Mouse (Mus musculus) bone marrow, adult 2 months (tissue): Measurements from ENCODE around the gene Phc1. TPM values are rescaled to one million over a fixed set of nuclear protein-coding genes. Genes with fewer than 3 reads are reported as not detected.

Experiments used
- H3K27ac ChIP-seq: fragments of 200-500 bp; 2 replicates; pipeline ENCODE4 v1.5.1; 2012; ENCODE audit warnings: low read depth, mild to moderate bottlenecking, control low read depth, inconsistent platforms, low read length; ENCODE audit not compliant: control insufficient read depth, poor library complexity, insufficient read depth
- H3K4me1 ChIP-seq: fragments of 200-500 bp; 2 replicates; pipeline ENCODE4 v1.6.1; 2011; ENCODE audit warnings: low read length; ENCODE audit not compliant: control insufficient read depth, insufficient read depth
- H3K4me3 ChIP-seq: fragments of 200-500 bp; replicated peaks from 2 replicates; pipeline ENCODE3; 2011; ENCODE audit warnings: mild to moderate bottlenecking, low read depth, low read length, control low read depth; ENCODE audit not compliant: control insufficient read depth
- CTCF ChIP-seq: fragments of 200-500 bp; IDR thresholded peaks from 2 replicates; pipeline ENCODE4 v1.5.1; 2011; ENCODE audit warnings: low read length, control low read depth; ENCODE audit not compliant: control insufficient read depth, insufficient read depth
- POLR2A ChIP-seq: fragments of 200-500 bp; IDR thresholded peaks from 2 replicates; pipeline ENCODE4 v1.6.1; 2011; ENCODE audit warnings: low read depth, mild to moderate bottlenecking, control low read depth, low read length, borderline replicate concordance; ENCODE audit not compliant: control insufficient read depth
- WGBS: fragments of 180-500 bp; shearing (Covaris S2); methylation state at CpG from one replicate; pipeline ENCODE4 v1.1.7; 2018; 5-methylcytosine and 5-hydroxymethylcytosine counted together
- polyA plus RNA-seq: library from polyadenylated mRNA; stranded (reverse); fragments of >200 nt; gene quantifications from 2 replicates; pipeline ENCODE4 v1.2.4, GENCODE M21; 2011; ENCODE audit warnings: low replicate concordance; ENCODE audit not compliant: missing spikeins, insufficient read depth, insufficient read length

The Phc1 gene
- polyA plus RNA-seq, 1 experiment = 13.6 TPM

DNA sequence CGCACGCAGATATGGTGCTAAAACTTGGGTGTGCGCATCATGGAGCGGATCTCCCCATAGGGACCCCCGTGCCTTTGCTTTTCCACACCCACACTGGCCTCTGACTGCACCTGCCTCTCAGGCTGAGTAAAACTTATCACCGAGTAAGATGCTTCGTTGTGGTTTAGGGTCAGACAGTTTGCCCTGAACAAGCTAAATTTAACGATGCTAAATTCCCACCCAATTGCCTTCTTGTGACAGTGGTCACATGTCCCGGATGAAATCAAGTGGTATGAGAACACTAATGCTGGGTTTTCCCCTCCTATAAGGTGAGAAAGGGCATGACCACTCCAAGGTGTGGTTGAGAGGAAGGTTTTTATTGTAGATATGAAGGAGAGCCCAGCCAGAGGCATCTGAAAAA lies 46.6 kb downstream of the Phc1 start:
- Histone ChIP-seq H3K27ac (no peak overlapping the region), H3K4me3 (no peak overlapping the region), H3K4me1 (no peaks in the 10 kb centered on the region)
- 72% methylated on average over 9 of the region's 9 CpGs for WGBS
- TF ChIP-seq POLR2A (no peak), CTCF (no peak)

DNA sequence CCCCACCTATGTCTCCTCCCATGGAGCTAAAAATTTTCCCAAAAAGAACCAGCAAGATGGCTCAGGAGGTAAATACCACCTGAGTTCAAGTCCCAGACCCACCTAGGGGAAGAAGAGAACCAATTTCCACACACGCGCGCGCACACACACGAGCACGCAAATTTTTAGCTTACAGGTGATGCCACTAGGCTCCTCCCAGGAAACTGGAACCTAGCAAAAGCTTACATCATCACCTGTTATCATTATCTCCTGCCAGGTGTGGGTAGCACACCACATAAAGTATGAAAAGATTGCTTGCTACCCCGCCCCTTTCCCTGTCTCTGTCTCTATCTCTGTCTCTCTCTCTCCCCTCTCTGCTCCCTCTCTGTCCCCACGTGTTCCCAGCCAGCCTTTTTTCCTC lies 47.2 kb downstream of the Phc1 start:
- no peaks in the 10 kb centered on the region for H3K4me1 ChIP-seq
- H3K4me3 ChIP-seq = no peak overlapping the region
- 88% methylated on average over 8 of the region's 8 CpGs for WGBS
- TF ChIP-seq CTCF = no peak
- no peak for TF ChIP-seq POLR2A
- no peak overlapping the region for H3K27ac ChIP-seq

DNA sequence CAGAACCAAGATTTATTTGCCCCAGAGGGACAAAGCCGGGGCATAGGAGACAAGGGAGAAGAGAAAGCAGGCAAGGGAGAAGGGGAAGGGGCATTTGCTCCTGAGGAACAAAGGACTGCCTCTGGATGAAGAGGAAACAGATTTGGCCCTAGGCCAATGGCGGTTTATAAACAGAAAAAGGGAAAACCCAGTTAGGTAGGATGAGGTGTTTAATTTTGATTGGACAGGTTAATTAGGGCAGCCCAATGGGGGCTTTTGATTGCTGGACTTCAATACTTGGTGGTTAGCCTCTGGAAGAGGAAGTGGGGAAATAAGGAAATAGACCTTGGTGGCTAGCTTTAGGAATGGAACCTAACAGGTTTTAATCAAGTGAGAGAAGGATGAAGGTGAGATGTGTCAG lies 48.2 kb downstream of the Phc1 start:
- no peak overlapping the region for H3K4me3 ChIP-seq
- no peak overlapping the region for H3K27ac ChIP-seq
- 28% methylated on average over 2 of the region's 2 CpGs for WGBS
- TF ChIP-seq POLR2A = no peak
- H3K4me1 ChIP-seq = no peaks in the 10 kb centered on the region

DNA sequence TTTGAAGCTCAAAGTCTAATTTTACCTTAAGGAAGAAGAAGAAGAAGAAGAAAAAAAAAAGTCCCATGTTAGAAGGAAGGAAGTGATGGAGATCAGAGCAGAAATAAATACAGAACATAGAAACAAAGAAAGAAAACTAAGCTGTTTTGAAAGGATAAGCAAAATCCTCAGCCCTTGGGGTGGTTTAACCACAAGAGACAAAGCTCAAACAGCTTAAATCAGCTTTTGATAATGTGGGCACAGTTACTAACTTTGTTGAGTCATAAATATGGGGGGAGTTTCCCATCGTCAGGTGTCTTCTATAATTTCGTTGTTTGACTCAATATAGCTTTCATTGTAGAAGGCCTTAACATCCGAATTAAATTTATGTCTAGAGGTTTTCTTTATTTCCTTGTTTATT lies 48.6 kb downstream of the Phc1 start:
- H3K4me1 ChIP-seq = no peaks in the 10 kb centered on the region
- 13% methylated on average over 3 of the region's 3 CpGs for WGBS

DNA sequence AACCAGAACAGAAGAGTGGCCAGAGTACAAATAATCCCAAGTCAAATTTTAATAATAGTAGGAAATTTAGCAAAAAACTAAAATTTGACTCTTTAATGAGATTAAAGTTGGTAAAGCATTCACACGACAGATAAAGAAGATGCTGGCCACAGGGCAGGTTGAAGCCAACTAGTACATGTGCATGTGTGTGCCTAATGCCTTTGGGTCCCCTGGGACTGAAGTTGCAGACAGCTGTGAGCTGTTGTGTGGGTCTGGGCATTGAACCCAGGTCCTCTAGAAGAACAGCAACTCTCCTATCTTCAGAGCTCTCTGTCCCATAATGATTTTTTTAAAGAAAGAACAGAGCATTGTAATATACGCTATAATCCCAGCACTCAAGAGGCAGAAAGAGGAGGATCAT lies 49.1 kb downstream of the Phc1 start:
- H3K4me3 ChIP-seq = no peak overlapping the region
- TF ChIP-seq CTCF = no peak
- no peaks in the 10 kb centered on the region for H3K4me1 ChIP-seq
- no peak overlapping the region for H3K27ac ChIP-seq
- WGBS = 71% methylated on average over 2 of the region's 2 CpGs

More for the DNA sequence above, 48.6 kb downstream of the Phc1 start:
- Histone ChIP-seq H3K4me3 (no peak overlapping the region), H3K27ac (no peak overlapping the region)
- TF ChIP-seq POLR2A = no peak
- no peak for TF ChIP-seq CTCF

DNA sequence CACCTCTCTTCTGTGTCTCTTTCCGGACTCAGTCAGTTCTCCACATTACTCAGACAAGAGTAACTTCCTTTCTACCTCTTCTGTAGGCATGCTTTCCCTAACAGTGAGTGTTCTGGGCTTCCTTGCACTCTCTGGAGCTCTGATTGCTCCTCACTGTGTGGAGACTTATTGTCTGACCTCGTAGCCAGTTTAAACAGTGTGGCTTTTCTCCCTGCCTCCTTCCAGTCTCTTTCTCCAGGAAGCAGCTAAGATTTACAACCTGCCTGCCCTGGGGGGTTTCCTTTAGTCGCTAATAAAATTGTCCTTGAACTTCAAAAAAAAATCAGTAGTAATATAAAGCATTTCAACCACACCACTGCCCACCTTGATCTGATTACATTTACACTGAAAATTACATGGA lies 50.1 kb downstream of the Phc1 start:
- no peak overlapping the region for H3K27ac ChIP-seq
- no peaks in the 10 kb centered on the region for H3K4me1 ChIP-seq
- no peak overlapping the region for H3K4me3 ChIP-seq
- TF ChIP-seq CTCF = no peak
- no peak for TF ChIP-seq POLR2A
- WGBS = 21% methylated on average over 3 of the region's 3 CpGs

DNA sequence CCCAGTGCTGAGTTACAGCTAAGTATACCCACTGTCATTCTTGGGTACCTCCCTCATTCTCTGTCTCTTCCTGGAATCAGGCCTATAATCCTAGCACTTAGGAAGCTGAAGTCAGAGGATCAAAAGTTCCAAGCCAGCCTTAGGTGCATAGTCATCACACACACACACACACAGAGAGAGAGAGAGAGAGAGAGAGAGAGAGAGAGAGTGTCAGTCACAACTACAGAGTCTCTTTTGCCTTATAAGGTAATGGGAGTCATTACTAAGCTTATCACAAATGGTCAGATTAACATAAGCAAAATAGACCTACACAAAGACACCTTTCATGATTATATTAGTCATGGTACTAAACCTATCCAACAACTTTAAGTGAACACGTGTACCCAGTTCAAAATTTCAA lies 51.0 kb downstream of the Phc1 start:
- no peak overlapping the region for H3K27ac ChIP-seq
- no peak overlapping the region for H3K4me3 ChIP-seq
- no peaks in the 10 kb centered on the region for H3K4me1 ChIP-seq
- WGBS = 79% methylated on average over 1 of the region's 1 CpGs
- TF ChIP-seq POLR2A (no peak), CTCF (no peak)

DNA sequence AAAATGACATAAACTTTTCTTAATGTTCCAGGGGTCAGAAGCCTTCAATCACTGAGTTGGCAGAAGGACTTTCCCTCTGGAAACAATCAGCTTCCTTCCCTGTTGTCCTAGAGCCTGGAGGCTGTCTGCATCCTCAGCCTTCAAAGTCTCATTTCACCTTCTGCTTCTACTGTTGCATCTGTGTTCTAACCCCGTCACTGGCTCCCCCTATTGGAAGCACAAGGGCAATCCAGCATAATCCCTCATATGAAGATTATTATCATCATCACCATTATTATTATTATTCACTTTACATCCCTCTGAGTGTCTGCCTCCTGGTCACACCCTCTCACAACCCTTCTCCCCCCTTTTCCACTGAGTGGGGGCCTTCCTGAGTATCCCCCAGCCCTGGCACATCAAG lies 52.1 kb downstream of the Phc1 start:
- no peaks in the 10 kb centered on the region for H3K4me1 ChIP-seq
- H3K27ac ChIP-seq = no peak overlapping the region
- WGBS = 38% methylated on average over 1 of the region's 1 CpGs
- TF ChIP-seq POLR2A (no peak), CTCF (no peak)
- H3K4me3 ChIP-seq = no peak overlapping the region

DNA sequence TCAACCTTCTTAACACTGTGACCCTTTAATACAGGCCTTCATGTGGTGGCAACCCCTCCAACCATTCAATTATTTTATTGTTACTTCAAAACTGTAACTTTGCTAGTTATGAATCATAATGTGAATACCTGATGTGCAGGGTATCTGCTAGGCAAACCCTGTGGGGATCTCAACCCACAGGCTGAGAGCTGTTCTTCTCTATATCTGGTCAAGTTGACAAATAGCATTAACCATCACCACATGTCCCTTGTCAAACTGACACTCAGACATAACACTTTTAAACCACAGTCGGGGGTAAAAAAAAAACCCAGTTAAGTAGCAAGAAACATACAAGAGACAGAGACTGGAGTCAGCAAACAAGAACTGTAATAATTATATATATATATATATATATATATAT lies 55.5 kb downstream of the Phc1 start:
- 56% methylated on average over 1 of the region's 1 CpGs for WGBS
- TF ChIP-seq POLR2A (no peak), CTCF (no peak)
- Histone ChIP-seq H3K4me3 (no peak overlapping the region), H3K4me1 (no peaks in the 10 kb centered on the region), H3K27ac (no peak overlapping the region)
